Mouse (Mus musculus): ENCODE measurements at regions not wholly inside any gene's neighbourhood (a gene's known extent, or its start where the extent isn't known, plus 50 kb on each side); places are given as distances from the start of the nearest gene placed in this dataset.

DNA sequence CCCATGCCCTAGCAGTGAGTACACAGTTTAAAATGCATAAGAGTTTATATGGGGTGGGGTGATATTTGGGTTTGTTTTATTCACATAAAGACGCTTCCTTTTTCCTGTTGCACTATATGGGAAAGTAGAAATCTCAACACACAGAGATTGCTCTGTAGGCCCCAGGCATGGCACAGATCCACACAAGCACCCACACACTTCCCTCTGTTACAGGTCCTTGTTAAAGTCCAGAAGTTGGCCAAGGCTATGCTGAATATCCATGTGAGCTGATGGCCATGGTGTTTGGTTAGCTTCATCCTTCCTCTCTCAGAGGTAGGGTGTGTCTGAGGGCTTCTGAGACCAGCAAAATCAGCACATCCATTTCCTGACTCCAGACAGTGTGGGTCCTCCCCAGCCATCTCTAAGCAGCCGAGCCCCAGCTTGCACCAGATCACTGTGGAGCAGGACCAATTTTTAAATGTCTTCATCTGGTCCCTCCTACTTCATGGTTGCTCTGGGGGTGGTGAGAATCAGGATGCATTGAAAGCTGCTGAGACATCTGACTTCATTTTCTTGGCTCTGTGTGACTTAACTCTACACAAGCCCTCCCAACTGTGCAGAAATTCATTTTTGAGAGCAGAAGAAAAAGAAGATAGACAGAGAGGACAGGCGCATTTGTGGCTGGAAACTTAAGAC is 360.3 kb upstream of the Nr3c2 start:
- Histone ChIP-seq H3K9ac (no peak overlapping the region), H3K4me1 (ENCODE audit: insufficient read depth) (no peaks in the 10 kb centered on the region), H3K27me3 (ENCODE audit: insufficient read depth, low read length) (no peaks in the 10 kb centered on the region), H3K27ac (ENCODE audit: low read depth, low read length) (no peak overlapping the region), H3K9me3 (ENCODE audit: low read length) (no peaks in the 10 kb centered on the region), H3K36me3 (ENCODE audit: insufficient read depth) (no peaks in the 10 kb centered on the region), H3K4me3 (ENCODE audit: low read depth, low read length) (no peak overlapping the region), H3K4me2 (ENCODE audit: low read depth) (no peak overlapping the region)
- DNase-seq (no peak), ATAC-seq (no peak; the same call in 1 of the 2 replicates)
- 92% methylated on average over 3 of the region's 3 CpGs for WGBS
- TF ChIP-seq CTCF (IDR thresholded peaks at IDR 0.05; ENCODE audit: low read depth) = no peak

DNA sequence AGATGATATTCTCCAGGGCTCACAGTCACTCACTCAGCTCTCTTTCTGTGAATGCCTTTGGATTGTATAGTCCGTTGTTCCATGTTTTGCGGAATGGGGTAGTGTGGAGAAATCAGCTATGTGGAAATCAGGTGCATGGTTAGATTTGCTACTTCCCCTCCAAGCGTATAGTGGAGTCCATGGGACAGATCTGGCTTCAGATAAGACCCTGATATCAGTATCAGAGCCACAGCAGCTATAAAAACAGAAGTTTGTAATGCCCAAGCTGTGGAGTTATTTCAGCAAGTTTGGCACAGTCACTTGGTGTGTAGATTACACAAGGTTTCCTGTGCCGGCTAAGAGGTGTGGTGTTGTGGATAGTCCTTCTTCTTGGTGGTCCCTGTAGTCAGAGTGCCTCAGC is 359.6 kb upstream of the Nr3c2 start:
- Histone ChIP-seq H3K9me3 (ENCODE audit: low read length) (no peaks in the 10 kb centered on the region), H3K27me3 (ENCODE audit: insufficient read depth, low read length) (no peaks in the 10 kb centered on the region), H3K4me3 (ENCODE audit: low read depth, low read length) (no peak overlapping the region), H3K4me2 (ENCODE audit: low read depth) (no peak overlapping the region), H3K9ac (no peak overlapping the region), H3K27ac (ENCODE audit: low read depth, low read length) (no peak overlapping the region), H3K4me1 (ENCODE audit: insufficient read depth) (no peaks in the 10 kb centered on the region), H3K36me3 (ENCODE audit: insufficient read depth) (no peaks in the 10 kb centered on the region)
- no peak for DNase-seq
- TF ChIP-seq CTCF (IDR thresholded peaks at IDR 0.05; ENCODE audit: low read depth) = no peak
- no peak for ATAC-seq
- 91% methylated on average over 4 of the region's 4 CpGs for WGBS

DNA sequence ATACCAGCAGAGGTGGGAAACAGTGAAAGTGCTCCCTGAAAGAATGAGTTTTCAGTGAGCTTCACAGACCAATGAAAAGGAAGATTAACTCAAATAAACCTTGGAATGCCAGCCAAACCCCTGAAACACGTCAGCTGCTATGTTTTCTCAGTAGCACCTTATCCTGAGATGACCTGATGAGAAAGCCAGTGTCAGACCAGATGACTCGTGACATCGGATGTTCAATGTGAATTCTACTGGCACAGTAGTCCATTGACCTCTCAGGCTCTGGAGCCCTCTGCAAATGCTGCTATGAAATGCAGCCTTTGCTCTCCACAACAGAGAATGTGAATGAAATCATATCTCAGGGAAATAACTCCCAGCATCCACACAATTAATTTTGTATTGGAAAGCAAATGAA is 358.6 kb upstream of the Nr3c2 start:
- Histone ChIP-seq H3K27ac (ENCODE audit: low read depth, low read length) (no peak overlapping the region), H3K9ac (no peak overlapping the region), H3K4me3 (ENCODE audit: low read depth, low read length) (no peak overlapping the region), H3K4me2 (ENCODE audit: low read depth) (no peak overlapping the region), H3K4me1 (ENCODE audit: insufficient read depth) (no peaks in the 10 kb centered on the region), H3K36me3 (ENCODE audit: insufficient read depth) (no peaks in the 10 kb centered on the region), H3K9me3 (ENCODE audit: low read length) (no peaks in the 10 kb centered on the region), H3K27me3 (ENCODE audit: insufficient read depth, low read length) (no peaks in the 10 kb centered on the region)
- ATAC-seq (no peak), DNase-seq (no peak)
- 62% methylated on average over 3 of the region's 3 CpGs for WGBS
- no peak for TF ChIP-seq CTCF (IDR thresholded peaks at IDR 0.05; ENCODE audit: low read depth)

DNA sequence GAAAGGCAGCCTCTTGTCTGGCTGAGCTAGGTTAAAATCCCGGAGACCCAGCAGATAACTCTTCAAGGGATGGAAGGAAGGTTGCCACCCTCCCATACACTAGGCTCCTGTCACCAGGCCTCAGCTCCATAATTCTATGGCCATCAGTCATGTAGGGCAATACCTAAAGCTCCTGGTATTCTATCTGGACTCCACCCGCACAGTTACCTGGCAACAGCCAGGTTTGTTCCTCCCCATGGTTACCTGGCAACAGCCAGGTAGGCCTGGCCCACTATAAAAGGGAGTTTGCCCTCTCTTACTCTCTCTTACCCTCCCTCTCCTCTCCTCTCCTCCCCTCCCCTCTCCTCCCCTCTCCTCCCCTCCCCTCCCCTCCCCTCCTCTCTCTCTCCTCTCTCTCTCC is 347.6 kb upstream of the Nr3c2 start:
- TF ChIP-seq CTCF (IDR thresholded peaks at IDR 0.05; ENCODE audit: low read depth) = no peak
- Histone ChIP-seq H3K9ac (no peak overlapping the region), H3K27ac (ENCODE audit: low read depth, low read length) (no peak overlapping the region), H3K4me3 (ENCODE audit: low read depth, low read length) (no peak overlapping the region), H3K4me2 (ENCODE audit: low read depth) (no peak overlapping the region), H3K4me1 (ENCODE audit: insufficient read depth) (no peaks in the 10 kb centered on the region), H3K9me3 (ENCODE audit: low read length) (no peaks in the 10 kb centered on the region), H3K27me3 (ENCODE audit: insufficient read depth, low read length) (no peaks in the 10 kb centered on the region), H3K36me3 (ENCODE audit: insufficient read depth) (no peaks in the 10 kb centered on the region)
- DNase-seq (no peak), ATAC-seq (no peak)
- 82% methylated on average over 2 of the region's 2 CpGs for WGBS

DNA sequence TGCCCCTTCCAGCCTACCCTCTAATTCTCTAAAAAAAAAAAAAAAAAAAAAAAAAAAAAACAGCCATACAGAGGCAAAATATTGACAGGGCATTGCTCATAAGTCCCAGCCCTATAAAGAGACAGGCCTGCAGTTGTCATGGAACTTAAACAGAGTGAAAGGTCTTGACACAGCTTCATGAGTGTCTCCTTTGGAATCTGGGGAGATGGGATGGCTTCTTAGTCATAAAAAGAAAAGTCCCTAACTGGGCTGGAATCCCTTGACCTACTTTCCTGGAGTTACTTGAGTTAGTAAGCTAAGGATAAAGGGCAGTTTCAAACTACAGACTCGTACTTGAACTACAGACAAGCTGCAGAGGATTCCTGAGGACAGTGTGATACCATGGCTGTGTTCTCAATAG is 297.7 kb upstream of the Nr3c2 start:
- no peak overlapping the region for H3K27ac ChIP-seq (ENCODE audit: low read depth, low read length)
- H3K4me1 ChIP-seq (ENCODE audit: insufficient read depth) = no peaks in the 10 kb centered on the region
- TF ChIP-seq CTCF (IDR thresholded peaks at IDR 0.05; ENCODE audit: low read depth) = no peak
- no peak overlapping the region for H3K4me3 ChIP-seq (ENCODE audit: low read depth, low read length)
- H3K36me3 ChIP-seq (ENCODE audit: insufficient read depth) = no peaks in the 10 kb centered on the region
- no peak for ATAC-seq
- no peak overlapping the region for H3K9ac ChIP-seq
- no peaks in the 10 kb centered on the region for H3K27me3 ChIP-seq (ENCODE audit: insufficient read depth, low read length)
- no peaks in the 10 kb centered on the region for H3K9me3 ChIP-seq (ENCODE audit: low read length)
- H3K4me2 ChIP-seq (ENCODE audit: low read depth) = no peak overlapping the region
- DNase-seq = no peak
- WGBS = 67% methylated on average over 1 of the region's 1 CpGs

DNA sequence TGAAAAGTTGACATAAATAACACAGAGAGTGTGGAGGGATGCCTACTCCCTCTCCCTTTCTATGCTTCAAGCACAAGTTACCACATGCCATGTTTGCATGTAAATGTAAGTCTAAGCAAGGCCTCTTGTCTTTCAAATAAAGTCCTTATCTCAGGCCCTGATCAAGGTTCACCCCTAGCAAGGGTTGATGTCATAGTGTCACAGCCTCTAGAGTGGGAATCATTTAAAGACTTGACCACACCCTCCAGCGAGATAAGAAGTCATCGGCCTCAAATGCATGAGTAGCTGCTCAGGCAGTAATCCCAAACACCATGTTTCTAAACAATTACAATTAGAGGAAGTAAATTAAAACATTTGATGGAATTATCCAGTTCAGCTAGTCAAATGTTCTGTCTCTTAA is 280.5 kb upstream of the Nr3c2 start:
- H3K4me1 ChIP-seq (ENCODE audit: insufficient read depth) = no peaks in the 10 kb centered on the region
- no peak overlapping the region for H3K4me2 ChIP-seq (ENCODE audit: low read depth)
- ATAC-seq (no peak), DNase-seq (no peak)
- no peak overlapping the region for H3K27ac ChIP-seq (ENCODE audit: low read depth, low read length)
- no peaks in the 10 kb centered on the region for H3K27me3 ChIP-seq (ENCODE audit: insufficient read depth, low read length)
- WGBS = 85% methylated on average over 2 of the region's 2 CpGs
- no peaks in the 10 kb centered on the region for H3K9me3 ChIP-seq (ENCODE audit: low read length)
- no peak for TF ChIP-seq CTCF (IDR thresholded peaks at IDR 0.05; ENCODE audit: low read depth)
- H3K36me3 ChIP-seq (ENCODE audit: insufficient read depth) = no peaks in the 10 kb centered on the region
- H3K4me3 ChIP-seq (ENCODE audit: low read depth, low read length) = no peak overlapping the region
- no peak overlapping the region for H3K9ac ChIP-seq

DNA sequence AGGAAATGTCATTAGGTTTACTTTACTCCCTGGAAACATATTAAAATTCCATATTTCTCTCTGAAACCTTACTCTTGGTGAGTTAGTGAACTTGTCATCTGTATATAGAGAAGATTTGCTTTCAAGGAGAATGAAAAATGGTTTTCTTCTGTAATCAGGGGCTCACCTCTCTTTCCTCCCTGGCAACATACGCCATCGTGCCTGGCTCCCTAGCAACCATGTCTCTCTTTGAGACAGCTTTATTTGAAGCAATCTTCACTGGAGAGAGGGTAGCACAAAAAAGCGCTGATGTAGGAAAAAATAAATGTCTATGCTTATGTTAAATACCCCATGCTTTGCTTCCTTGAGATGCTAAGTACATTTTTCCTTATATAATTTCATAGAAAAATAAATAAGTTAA is 278.4 kb upstream of the Nr3c2 start:
- TF ChIP-seq CTCF (IDR thresholded peaks at IDR 0.05; ENCODE audit: low read depth) = no peak
- DNase-seq = peak; percentile 16
- H3K27ac ChIP-seq (ENCODE audit: low read depth, low read length) = no peak overlapping the region
- H3K4me2 ChIP-seq (ENCODE audit: low read depth) = no peak overlapping the region
- no peaks in the 10 kb centered on the region for H3K9me3 ChIP-seq (ENCODE audit: low read length)
- 56% methylated on average over 3 of the region's 3 CpGs for WGBS
- H3K36me3 ChIP-seq (ENCODE audit: insufficient read depth) = no peaks in the 10 kb centered on the region
- no peaks in the 10 kb centered on the region for H3K4me1 ChIP-seq (ENCODE audit: insufficient read depth)
- no peak overlapping the region for H3K4me3 ChIP-seq (ENCODE audit: low read depth, low read length)
- ATAC-seq = peak; percentile 62
- no peak overlapping the region for H3K9ac ChIP-seq
- H3K27me3 ChIP-seq (ENCODE audit: insufficient read depth, low read length) = no peaks in the 10 kb centered on the region

Measured in forebrain, postnatal 0 days (tissue).